Mouse (Mus musculus) sigmoid colon, adult 10 weeks (tissue): ENCODE measurements around the gene Jak2. TPM values are rescaled to one million over a fixed set of nuclear protein-coding genes. Genes with fewer than 3 reads are reported as not detected.

Source experiments
- polyA plus RNA-seq: library from polyadenylated mRNA; stranded (reverse); fragments of 350-450 nt; fragmentation: Illumina TruSeq; extraction: RNeasy Lipid Tissue Mini Kit (QIAGEN cat#74804); gene quantifications from one replicate; pipeline ENCODE4 v1.2.3, GENCODE M21; 2014; ENCODE audit warnings: low read depth, low replicate concordance

The Jak2 gene
- 127 TPM for polyA plus RNA-seq

DNA sequence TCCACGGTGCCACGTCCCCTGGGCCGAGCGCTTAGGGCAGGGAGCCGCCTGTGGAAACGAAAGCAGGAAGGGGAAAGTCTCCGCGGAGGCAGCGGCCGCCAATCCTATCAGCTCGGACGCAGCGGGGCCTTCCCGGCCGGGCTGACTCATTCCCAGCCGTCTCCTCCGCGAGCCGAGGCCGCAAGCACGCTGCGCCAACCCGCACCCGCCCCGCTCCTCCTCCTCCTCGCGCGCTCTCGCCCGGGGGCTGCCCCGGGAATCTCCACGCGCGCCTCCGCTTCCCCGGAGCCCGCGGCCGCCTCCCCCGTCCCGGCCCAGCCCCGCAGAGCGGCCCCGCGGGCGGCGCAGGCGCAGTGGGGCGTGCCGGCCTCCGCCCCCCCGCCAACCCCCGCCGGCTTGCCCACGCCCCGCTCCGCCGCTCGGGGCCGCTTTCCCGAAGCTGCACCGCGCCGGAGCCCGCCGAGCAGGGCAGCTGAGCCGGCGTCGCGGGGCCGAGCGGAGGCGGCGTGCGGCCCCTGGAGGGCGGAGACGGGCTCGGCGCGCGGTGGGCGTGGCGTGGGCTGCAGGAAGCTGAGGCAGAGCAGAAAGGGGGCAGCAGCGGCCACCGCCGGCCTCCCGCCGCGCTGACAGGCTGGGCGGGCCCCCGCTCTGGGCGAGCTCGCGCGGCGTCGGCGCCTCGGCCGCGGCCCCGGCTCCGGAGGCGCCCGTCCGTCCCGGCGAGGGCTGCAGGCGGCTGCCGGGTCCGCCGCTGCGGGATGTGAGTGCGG lies at the start of gene Jak2:
Gene Jak2 (plus strand): TSS at position 638 of the 767 bp plus-strand sequence.

DNA sequence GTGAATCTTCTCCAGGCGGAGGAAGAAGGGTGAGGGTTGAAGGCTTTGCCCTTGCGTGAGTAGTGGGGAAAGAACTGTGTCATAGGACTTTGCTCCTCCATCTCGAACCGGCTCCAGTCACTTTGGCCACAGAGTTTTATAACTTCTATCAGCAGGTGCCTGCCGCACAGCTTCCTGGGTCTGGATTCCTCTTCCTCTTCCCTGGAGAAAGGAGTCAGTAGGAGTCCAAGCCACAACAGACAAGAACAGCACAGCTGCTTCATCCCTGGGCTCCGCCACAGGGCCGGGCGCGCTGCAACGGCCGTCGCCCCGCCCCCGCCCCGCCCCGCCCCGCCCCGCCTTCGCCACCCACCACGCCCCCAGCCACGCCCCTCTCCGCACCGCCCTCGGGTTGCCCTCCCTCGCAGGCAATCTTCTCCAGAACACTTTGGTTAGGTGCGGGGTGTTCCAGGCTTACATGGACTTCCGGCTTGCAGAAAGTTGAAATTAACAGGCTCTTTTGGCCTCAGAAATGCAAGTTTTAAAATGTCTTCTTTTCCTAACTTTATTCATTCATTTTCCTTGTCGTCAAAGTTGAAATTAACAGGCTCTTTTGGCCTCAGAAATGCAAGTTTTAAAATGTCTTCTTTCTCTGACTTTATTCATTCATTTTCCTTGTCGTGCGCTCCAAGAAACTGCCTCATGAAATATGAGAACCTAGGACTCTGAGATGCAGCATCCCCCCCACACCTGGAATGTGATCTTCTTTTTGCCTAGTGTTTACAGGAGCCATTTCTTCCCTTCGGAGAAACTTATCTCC lies 73.6 kb downstream of the Jak2 start, which contains the start of gene Insl6:
Gene Insl6 (minus strand): TSS at position 304 of the 799 bp plus-strand sequence.

DNA sequence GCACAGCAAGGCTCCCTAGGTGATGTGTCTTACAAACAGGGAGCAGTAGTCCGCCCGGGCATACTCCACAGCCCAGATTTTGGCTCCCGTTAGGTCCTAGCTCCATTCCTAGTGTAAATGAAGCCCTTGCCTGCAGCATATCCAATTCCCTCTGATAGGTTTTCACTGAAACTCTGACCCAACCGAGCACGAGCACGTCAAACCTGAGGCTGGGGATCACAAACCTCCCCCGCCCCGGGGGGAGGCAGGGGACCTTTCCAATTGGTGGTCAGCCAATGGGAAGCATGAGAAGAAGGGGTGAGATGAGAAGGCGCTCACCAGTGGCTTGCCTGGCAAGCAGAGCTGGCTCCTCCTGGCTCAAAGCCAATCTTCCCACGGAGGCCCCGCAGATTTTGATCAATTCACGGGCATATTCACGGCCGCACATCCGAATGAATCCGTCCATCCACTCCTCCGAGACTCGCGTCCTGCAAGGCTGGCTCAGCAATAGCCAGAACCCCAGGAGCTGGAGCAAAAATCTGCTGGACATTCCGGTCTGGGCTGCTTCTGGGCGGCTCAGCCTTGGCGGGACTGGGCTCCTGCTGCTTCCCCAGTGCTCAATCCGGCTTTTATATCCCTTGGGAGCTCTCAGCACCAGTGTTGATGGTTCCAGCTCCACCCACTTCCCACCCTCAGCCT lies 82.6 kb downstream of the Jak2 start, which contains the start of gene Rln1:
Gene Rln1 (minus strand): TSS at position 603 of the 678 bp plus-strand sequence.

Other genes with a start within 250 kb of the Jak2 start
- 375 TPM for gene Ak3, start 203.9 kb upstream of the Jak2 start, polyA plus RNA-seq
- gene Rcl1, start 150.5 kb upstream of the Jak2 start, polyA plus RNA-seq: 1.7 TPM
- gene Insl6, start 73.5 kb downstream of the Jak2 start, polyA plus RNA-seq: 6.9 TPM
- not detected for gene Rln1, start 82.8 kb downstream of the Jak2 start, polyA plus RNA-seq
- 345 TPM for gene Plgrkt, start 115.6 kb downstream of the Jak2 start, polyA plus RNA-seq
- gene Cd274, start 115.6 kb downstream of the Jak2 start, polyA plus RNA-seq: 12.9 TPM
- gene Pdcd1lg2, start 159.1 kb downstream of the Jak2 start, polyA plus RNA-seq: 0.35 TPM